Mouse (Mus musculus) embryonic facial prominence, embryonic 14.5 days (tissue): ENCODE results near the gene Gpr152. TPM values are rescaled to one million over a fixed set of nuclear protein-coding genes. Genes with fewer than 3 reads are reported as not detected.

Source experiments
- polyA plus RNA-seq: library from polyadenylated mRNA; unstranded; fragments of >200 nt; fragmentation: Nextera tagmentation; extraction: Ambion mirVana; gene quantifications from 2 replicates; pipeline ENCODE4 v1.2.1, GENCODE M21; 2014

Gene Gpr152
- polyA plus RNA-seq, 1 experiment from 2014 or later, result 0.08 TPM

Other genes starting within 250 kb of the Gpr152 start
- gene Tcirg1, start 232.7 kb upstream of the Gpr152 start, polyA plus RNA-seq, result 33.6 and 36.5 TPM in 2 replicates
- 297 and 302 TPM in 2 replicates for gene Ndufs8, start 227.0 kb upstream of the Gpr152 start, polyA plus RNA-seq
- 4.6 and 4.8 TPM in 2 replicates for gene Aldh3b1, start 210.0 kb upstream of the Gpr152 start, polyA plus RNA-seq
- 21.3 and 24.5 TPM in 2 replicates for gene Unc93b1, start 204.6 kb upstream of the Gpr152 start, polyA plus RNA-seq
- gene Aldh3b3, start 181.1 kb upstream of the Gpr152 start, polyA plus RNA-seq, result 0.18 and 0.24 TPM in 2 replicates
- gene Aldh3b2, start 167.5 kb upstream of the Gpr152 start, polyA plus RNA-seq, result 9.2 and 11.8 TPM in 2 replicates
- 8.2 and 8.5 TPM in 2 replicates for gene Acy3, start 153.2 kb upstream of the Gpr152 start, polyA plus RNA-seq
- gene Tbx10, start 147.0 kb upstream of the Gpr152 start, polyA plus RNA-seq, result 0.10 TPM in 1 of 2 replicates, not detected in the other
- gene Nudt8, start 139.2 kb upstream of the Gpr152 start, polyA plus RNA-seq, result 25.8 and 29.5 TPM in 2 replicates
- gene Gm49405, start 139.2 kb upstream of the Gpr152 start, polyA plus RNA-seq, result 1.4 and 1.6 TPM in 2 replicates
- gene Doc2g, start 136.5 kb upstream of the Gpr152 start, polyA plus RNA-seq, result 2.5 and 3.4 TPM in 2 replicates
- 188 and 199 TPM in 2 replicates for gene Ndufv1, start 127.0 kb upstream of the Gpr152 start, polyA plus RNA-seq
- gene Gstp1, start 101.8 kb upstream of the Gpr152 start, polyA plus RNA-seq, result 483 and 496 TPM in 2 replicates
- gene Gstp2, start 93.8 kb upstream of the Gpr152 start, polyA plus RNA-seq, result 1.2 and 4.5 TPM in 2 replicates
- gene Gstp3, start 80.2 kb upstream of the Gpr152 start, polyA plus RNA-seq, result 0.35 TPM in 1 of 2 replicates, not detected in the other
- not detected in 2 replicates for gene Cabp2, start 58.2 kb upstream of the Gpr152 start, polyA plus RNA-seq
- 66.1 and 68.6 TPM in 2 replicates for gene Cdk2ap2, start 42.6 kb upstream of the Gpr152 start, polyA plus RNA-seq
- 5.6 and 6.6 TPM in 2 replicates for gene Pitpnm1, start 39.8 kb upstream of the Gpr152 start, polyA plus RNA-seq
- 81.9 and 88.6 TPM in 2 replicates for gene Aip, start 13.9 kb upstream of the Gpr152 start, polyA plus RNA-seq
- gene Cabp4, start 4.2 kb downstream of the Gpr152 start, polyA plus RNA-seq, result 0.12 TPM in 1 of 2 replicates, not detected in the other
- 139 and 162 TPM in 2 replicates for gene Coro1b, start 8.8 kb downstream of the Gpr152 start, polyA plus RNA-seq
- gene Ptprcap, start 13.8 kb downstream of the Gpr152 start, polyA plus RNA-seq, result 5.1 and 6.7 TPM in 2 replicates
- 34.1 and 43.2 TPM in 2 replicates for gene Rps6kb2, start 23.6 kb downstream of the Gpr152 start, polyA plus RNA-seq
- gene Carns1, start 35.7 kb downstream of the Gpr152 start, polyA plus RNA-seq, result 4.3 and 5.3 TPM in 2 replicates
- 3.6 and 3.8 TPM in 2 replicates for gene Tbc1d10c, start 51.5 kb downstream of the Gpr152 start, polyA plus RNA-seq
- gene Ppp1ca, start 52.3 kb downstream of the Gpr152 start, polyA plus RNA-seq, result 744 and 800 TPM in 2 replicates
- gene Rad9a, start 61.9 kb downstream of the Gpr152 start, polyA plus RNA-seq, result 28.9 and 32.4 TPM in 2 replicates
- 6.0 and 6.3 TPM in 2 replicates for gene Clcf1, start 74.5 kb downstream of the Gpr152 start, polyA plus RNA-seq
- not detected in 2 replicates for gene AC109138.7, start 74.6 kb downstream of the Gpr152 start, polyA plus RNA-seq
- gene Pold4, start 92.1 kb downstream of the Gpr152 start, polyA plus RNA-seq, result 28.1 and 31.3 TPM in 2 replicates
- 16.3 and 16.6 TPM in 2 replicates for gene Ssh3, start 129.4 kb downstream of the Gpr152 start, polyA plus RNA-seq
- gene Ankrd13d, start 143.3 kb downstream of the Gpr152 start, polyA plus RNA-seq, result 7.6 and 9.0 TPM in 2 replicates
- 17.0 and 18.9 TPM in 2 replicates for gene Grk2, start 166.4 kb downstream of the Gpr152 start, polyA plus RNA-seq